Mouse (Mus musculus): ENCODE measurements around the gene Becn1. TPM values are rescaled to one million over a fixed set of nuclear protein-coding genes. Genes with fewer than 3 reads are reported as not detected.
A peak's percentile ranks its signal among the peaks of the same experiment; 100 is the strongest.
"Not testable (repeated sequence)": the region's sequence is repeated elsewhere in the genome, so short reads cannot be mapped to it uniquely, and the experiment has no call there.

Becn1 gene
- total RNA-seq, 2 experiments from 2014 or later = 210 to 218 TPM

- no peak for TF ChIP-seq CTCF (IDR thresholded peaks at IDR 0.05)
- intact Hi-C loops (cut with DNase I) = no loop called here
- Histone ChIP-seq H3K27ac (no peak within 1 kb of the TSS), H3K4me3 (no peak within 1 kb of the TSS)
- no peak for DNase-seq (ENCODE audit: extremely low spot score in 1 of 2, low spot score in 2 of 2)
Observed at GRCm38 (mm10) chr11:101330371-101330924, 28.4 kb upstream of the Becn1 start, which contains the start of gene Aoc3. TSS of gene Aoc3 (plus strand) at chr11:101330605.

- peak; percentile 21 to 38 for DNase-seq (ENCODE audit: extremely low spot score in 1 of 2, low spot score in 2 of 2)
- Histone ChIP-seq H3K4me3 (no peak overlapping the region), H3K27ac (no peak overlapping the region)
- TF ChIP-seq CTCF (IDR thresholded peaks at IDR 0.05) = no peak
- intact Hi-C loops (cut with DNase I) = no loop called here
Observed at GRCm38 (mm10) chr11:101328941-101329635, 27.0 kb upstream of the Becn1 start.

- no peak for DNase-seq (ENCODE audit: extremely low spot score in 1 of 2, low spot score in 2 of 2)
- Histone ChIP-seq H3K4me3 (no peak overlapping the region), H3K27ac (no peak overlapping the region)
- intact Hi-C loops (cut with DNase I) = no loop called here
- TF ChIP-seq CTCF (IDR thresholded peaks at IDR 0.05) = no peak
Observed at GRCm38 (mm10) chr11:101327311-101327710, 25.2 kb upstream of the Becn1 start.

GRCm38 (mm10) chr11:101326147-101326546 is 24.1 kb upstream of the Becn1 start:
- H3K27ac ChIP-seq = no peak overlapping the region
- DNase-seq (ENCODE audit: extremely low spot score in 1 of 2, low spot score in 2 of 2) = no peak
- intact Hi-C loops (cut with DNase I) = no loop called here
- no peak overlapping the region for H3K4me3 ChIP-seq
- no peak for TF ChIP-seq CTCF (IDR thresholded peaks at IDR 0.05)

- H3K4me3 ChIP-seq; intact Hi-C loops (cut with DNase I); H3K27ac ChIP-seq; DNase-seq (ENCODE audit: extremely low spot score in 1 of 2, low spot score in 2 of 2): not testable (repeated sequence)
Observed at GRCm38 (mm10) chr11:101325201-101325600, 23.1 kb upstream of the Becn1 start.

- Histone ChIP-seq H3K27ac (no peak within 1 kb of the TSS), H3K4me3 (no peak within 1 kb of the TSS)
- intact Hi-C loops (cut with DNase I) = no loop called here
- TF ChIP-seq CTCF (IDR thresholded peaks at IDR 0.05) = no peak
- DNase-seq (ENCODE audit: extremely low spot score in 1 of 2, low spot score in 2 of 2) = no peak
Observed at GRCm38 (mm10) chr11:101324763-101325162, 22.7 kb upstream of the Becn1 start, which contains the start of gene Aoc2. TSS of gene Aoc2 (plus strand) at chr11:101325063.

- DNase-seq (ENCODE audit: extremely low spot score in 1 of 2, low spot score in 2 of 2) = peak; percentile 63 to 75
- no peak overlapping the region for H3K4me3 ChIP-seq
- intact Hi-C loops (cut with DNase I) = loop anchor here (1.0 kb wide), 1 partner anchor 72 kb away; no protein-coding TSS in a partner anchor
- H3K27ac ChIP-seq = no peak overlapping the region
- TF ChIP-seq CTCF (IDR thresholded peaks at IDR 0.05) = peak; percentile 97
Observed at GRCm38 (mm10) chr11:101323609-101324008, 21.5 kb upstream of the Becn1 start.

- peak overlapping the region; percentile 87 for H3K27ac ChIP-seq
- peak overlapping the region; percentile 100 for H3K4me3 ChIP-seq
- TF ChIP-seq CTCF (IDR thresholded peaks at IDR 0.05) = no peak
- peak in 1 of 2 experiments; percentile 19 for DNase-seq (ENCODE audit: extremely low spot score in 1 of 2, low spot score in 2 of 2)
- intact Hi-C loops (cut with DNase I) = no loop called here
Observed at GRCm38 (mm10) chr11:101316501-101316917, 14.4 kb upstream of the Becn1 start.

- DNase-seq (ENCODE audit: extremely low spot score in 1 of 2, low spot score in 2 of 2) = peak; percentile 92 to 95
- no peak; the same call in 1 of the 2 replicates for TF ChIP-seq CTCF (IDR thresholded peaks at IDR 0.05)
- intact Hi-C loops (cut with DNase I) = no loop called here
- H3K4me3 ChIP-seq = peak within 1 kb of the TSS; percentile 100
- H3K27ac ChIP-seq = peak within 1 kb of the TSS; percentile 87
Observed at GRCm38 (mm10) chr11:101315665-101316500, 13.8 kb upstream of the Becn1 start, which contains the start of gene Psme3. TSS of gene Psme3 (plus strand) at chr11:101316213.

GRCm38 (mm10) chr11:101315082-101315650 is 13.1 kb upstream of the Becn1 start:
- intact Hi-C loops (cut with DNase I) = no loop called here
- no peak for DNase-seq (ENCODE audit: extremely low spot score in 1 of 2, low spot score in 2 of 2)
- peak overlapping the region; percentile 100 for H3K4me3 ChIP-seq
- TF ChIP-seq CTCF (IDR thresholded peaks at IDR 0.05) = no peak
- H3K27ac ChIP-seq = peak overlapping the region; percentile 87

- Histone ChIP-seq H3K27ac (no peak overlapping the region), H3K4me3 (no peak overlapping the region)
- no peak for DNase-seq (ENCODE audit: extremely low spot score in 1 of 2, low spot score in 2 of 2)
- TF ChIP-seq CTCF (IDR thresholded peaks at IDR 0.05) = no peak; the same call in 1 of the 2 replicates
- intact Hi-C loops (cut with DNase I) = no loop called here
Observed at GRCm38 (mm10) chr11:101314567-101314966, 12.5 kb upstream of the Becn1 start.

Data from left cerebral cortex, adult 2 months (tissue).